Mouse (Mus musculus) yolk sac, embryonic 10.5 days (tissue): ENCODE measurements around the gene Auts2.

Source experiments
- DNase-seq: peaks from one replicate; pipeline ENCODE4 v3.0.0-alpha.2; 2017; ENCODE audit warnings: low spot score

Gene Auts2

DNA sequence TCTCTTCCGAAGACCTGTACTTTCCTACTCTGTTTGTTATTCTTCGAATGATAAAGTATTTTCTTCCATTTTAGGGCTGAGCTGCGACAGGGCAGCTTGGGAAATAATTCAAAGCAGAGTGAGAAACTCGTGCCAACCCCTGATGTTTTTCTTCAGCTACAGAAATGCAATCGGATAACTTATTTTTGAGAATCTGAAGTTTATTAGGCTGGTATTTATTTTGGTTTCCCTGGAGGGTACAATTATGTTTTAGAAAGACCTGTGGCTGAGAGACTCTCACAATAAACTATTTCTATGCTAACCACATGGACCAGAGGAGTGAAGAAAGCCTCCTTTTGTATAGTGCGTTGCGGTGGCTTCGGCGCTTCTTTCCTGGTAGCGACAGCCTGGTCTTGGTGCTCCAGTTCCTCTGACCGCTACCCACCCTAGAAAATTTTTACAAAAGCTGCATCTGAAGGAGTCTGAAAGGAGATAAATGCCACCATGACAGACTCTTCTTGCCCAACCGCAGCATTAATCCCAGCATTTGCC is 550.4 kb downstream of the Auts2 start:
- no peak for DNase-seq

GRCm38 (mm10) chr5:131992268-131992667 is 550.9 kb downstream of the Auts2 start:
- DNase-seq: no peak

DNA sequence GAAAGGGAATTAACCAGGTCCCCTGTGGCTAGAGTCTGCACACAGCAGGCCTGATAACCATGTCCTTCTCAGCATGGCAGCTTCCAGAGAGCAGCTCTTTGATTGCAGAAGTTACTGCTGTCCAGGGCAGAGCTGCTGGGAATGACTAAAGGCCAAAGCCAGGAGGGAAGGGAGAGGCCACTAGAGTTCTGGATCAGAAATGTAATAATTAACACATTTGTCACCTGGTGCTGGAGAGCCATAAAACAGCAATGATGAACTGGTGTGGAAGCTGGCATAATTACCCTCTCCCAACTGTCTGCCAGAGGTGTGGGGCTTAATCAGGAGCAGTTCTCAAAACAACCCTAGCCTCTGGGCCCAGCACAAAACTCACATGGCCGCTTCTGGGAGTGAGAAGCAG is 552.6 kb downstream of the Auts2 start:
- no peak for DNase-seq

DNA sequence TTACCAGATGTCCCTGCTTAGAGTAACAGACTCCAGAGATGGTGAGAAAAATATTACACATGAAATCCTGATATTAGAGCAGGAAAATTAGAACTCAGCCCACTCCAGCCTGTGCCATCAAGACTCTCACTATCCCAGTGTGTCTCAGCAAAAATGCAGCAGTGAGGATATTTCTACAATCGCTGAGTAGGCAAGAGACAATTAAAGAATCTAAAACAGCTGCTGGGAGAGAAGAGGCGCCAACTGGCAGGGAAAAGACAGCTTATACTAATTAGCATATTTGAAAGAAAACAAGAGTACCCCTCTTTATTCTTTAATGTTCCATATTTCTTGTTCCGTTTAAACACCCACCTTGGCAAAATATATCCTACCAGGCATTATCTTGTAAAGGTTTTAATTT is 561.7 kb downstream of the Auts2 start:
- DNase-seq: no peak

GRCm38 (mm10) chr5:131978939-131979338 is 564.2 kb downstream of the Auts2 start:
- DNase-seq: no peak

- DNase-seq: no peak
Measured at GRCm38 (mm10) chr5:131977497-131977896, 565.6 kb downstream of the Auts2 start.

DNA sequence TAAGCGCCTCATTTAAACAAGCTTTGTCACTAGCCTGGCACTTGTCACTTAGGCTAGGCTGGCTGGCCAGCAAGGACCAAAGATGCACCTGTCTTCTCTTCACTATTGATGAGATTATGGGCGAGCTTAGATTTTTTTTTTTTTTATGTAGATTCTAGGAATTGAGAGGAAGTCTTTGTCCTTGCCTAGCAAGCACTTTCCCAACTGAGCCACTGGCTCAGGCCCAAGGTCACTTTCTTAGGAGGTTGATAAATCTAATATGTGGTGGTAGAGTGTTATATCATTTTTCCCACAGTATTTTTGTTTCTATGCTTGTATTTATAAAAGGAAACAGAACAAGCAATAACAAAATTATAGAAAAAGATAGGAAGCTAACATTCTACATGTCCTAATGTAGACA is 571.2 kb downstream of the Auts2 start:
- no peak for DNase-seq

DNA sequence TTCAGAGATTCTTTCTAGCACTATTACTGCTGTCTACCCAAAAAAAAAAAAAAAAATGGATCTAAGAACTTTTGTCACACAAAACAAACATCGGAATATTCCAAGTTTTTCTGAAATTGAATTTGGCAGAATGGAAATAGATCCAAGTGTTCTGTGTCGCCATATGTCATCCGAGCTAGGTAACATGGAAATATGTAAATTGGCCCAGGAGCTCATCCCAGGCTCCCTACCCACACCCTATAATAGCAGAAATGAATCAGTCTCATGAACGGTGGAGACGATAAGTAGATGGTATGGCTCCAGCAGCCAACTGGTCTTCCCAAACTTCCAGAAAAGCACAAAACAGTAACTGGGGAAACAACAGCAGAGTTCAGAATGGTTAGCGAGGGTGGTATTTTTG is 577.6 kb downstream of the Auts2 start:
- DNase-seq: no peak

DNA sequence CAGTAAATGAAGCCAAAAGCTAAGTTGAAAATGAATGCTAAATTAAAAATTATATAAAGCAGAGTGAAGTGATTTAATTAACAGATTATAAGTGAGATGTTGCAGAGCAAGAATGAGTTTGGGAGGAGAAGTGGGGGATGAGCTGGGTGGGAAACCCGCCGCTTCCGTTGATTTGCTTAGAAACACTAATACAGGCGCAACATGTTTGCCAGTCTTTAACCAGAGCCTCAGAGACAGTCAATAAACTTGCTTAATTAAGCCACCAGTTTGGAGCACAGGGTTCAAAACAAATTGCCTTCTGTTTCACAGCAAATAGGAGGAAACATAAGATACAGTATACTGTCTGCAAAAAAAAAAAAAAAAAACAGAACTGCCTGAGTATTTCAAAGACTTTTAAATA is 579.6 kb downstream of the Auts2 start:
- no peak for DNase-seq

- no peak for DNase-seq
Measured at GRCm38 (mm10) chr5:131961859-131962258, 581.3 kb downstream of the Auts2 start.

GRCm38 (mm10) chr5:131960432-131960831 is 582.7 kb downstream of the Auts2 start:
- DNase-seq: no peak

GRCm38 (mm10) chr5:131956998-131957397 is 586.1 kb downstream of the Auts2 start:
- DNase-seq: no peak

DNA sequence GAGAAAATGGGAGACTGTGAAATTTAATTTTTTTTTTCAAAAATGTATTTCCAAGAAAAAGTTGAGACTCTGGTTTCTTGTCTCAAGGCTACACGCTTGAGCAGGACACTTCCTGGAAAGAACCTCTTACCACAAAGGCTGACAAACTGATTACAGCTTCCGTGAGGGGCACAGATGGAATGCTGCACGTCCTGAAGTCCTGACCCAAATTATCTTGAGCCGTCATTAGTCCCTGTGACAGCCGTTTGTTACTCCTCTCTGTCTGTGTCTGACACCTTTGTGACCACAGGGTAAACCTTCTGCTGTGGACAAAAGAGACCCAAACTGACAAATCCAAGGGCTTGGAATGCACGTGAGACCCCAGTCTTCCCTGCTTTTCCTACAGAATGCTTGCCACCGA is 587.1 kb downstream of the Auts2 start:
- DNase-seq: no peak

DNA sequence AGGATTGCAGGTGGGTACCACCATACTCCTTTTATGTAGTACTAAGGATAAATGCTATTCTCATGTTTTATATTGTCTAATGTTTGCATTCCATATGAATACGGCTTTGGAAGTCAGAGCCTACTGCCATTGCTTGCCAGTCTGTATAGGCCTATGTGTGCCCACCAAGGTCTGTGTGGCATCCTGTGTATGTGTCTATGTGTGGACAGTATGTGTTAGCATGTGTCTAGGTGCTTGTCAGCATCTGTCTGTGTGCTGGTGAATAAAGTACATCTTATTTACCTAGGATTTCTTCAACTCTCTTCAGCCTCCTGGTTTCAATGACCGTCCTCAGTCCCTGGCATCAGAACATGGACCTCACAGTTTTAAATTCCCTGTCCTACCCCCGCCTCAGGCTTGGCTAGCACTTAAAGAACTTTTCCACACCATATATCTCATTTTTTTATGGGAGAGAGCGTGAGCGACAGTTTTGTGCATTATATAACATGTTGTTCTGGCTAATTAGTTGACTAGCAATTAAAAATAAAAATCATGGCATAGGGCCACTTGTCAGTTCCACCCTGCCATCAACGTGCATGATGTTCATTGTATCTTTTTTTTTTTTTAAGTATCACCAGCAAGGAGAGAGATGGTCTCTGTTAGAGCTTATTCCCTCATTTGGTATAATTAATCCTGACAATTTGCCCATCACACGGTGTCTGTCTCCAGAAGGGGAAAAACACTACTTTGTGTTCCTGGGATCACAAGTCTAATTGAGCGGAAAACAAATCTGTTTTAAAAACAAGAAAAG is 587.7 kb downstream of the Auts2 start:
- no peak for DNase-seq

- no peak for DNase-seq
Measured at GRCm38 (mm10) chr5:131948571-131949151, 594.5 kb downstream of the Auts2 start.

DNA sequence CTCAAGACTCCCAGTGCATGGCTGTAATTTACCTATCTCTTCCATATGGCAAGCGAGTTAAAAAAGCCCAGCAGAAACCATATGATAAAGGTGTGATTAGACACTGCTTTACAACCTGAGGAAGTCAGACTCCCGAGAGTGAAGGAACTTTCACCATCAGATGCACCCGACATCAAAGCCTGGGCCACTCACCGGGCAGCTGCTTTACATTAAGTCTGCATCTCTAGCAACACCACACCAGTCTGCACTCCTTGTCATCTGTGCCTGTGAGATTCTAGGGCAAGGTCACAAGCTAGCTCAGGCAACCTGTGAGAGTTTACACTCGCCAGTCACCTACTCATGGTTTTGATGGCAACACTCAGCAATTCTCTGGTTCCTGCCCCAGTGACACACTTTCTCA is 596.3 kb downstream of the Auts2 start:
- DNase-seq: no peak

- no peak for DNase-seq
Measured at GRCm38 (mm10) chr5:131944761-131945160, 598.4 kb downstream of the Auts2 start.

GRCm38 (mm10) chr5:131928696-131929095 is 614.4 kb downstream of the Auts2 start:
- DNase-seq: no peak

DNA sequence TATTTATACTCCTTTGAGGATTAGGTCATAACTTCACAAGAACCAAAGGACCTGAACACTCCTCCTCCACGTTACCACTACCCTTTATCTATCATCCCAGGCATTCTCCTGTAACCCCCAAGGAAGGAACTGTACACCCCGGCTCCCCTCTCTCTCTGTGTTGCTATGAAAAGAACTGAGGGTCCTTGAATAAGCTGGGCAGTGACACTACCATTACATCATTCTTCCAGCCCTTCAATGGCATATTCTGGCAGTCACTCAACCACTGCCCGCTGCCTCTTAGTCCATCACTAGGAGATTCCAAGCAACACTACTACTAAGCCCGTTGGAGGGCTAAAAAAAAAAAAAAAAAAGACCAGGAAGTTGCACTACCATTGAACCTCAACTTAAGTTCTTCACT is 620.4 kb downstream of the Auts2 start:
- DNase-seq: no peak

GRCm38 (mm10) chr5:131922118-131922517 is 621.0 kb downstream of the Auts2 start:
- DNase-seq: no peak

DNA sequence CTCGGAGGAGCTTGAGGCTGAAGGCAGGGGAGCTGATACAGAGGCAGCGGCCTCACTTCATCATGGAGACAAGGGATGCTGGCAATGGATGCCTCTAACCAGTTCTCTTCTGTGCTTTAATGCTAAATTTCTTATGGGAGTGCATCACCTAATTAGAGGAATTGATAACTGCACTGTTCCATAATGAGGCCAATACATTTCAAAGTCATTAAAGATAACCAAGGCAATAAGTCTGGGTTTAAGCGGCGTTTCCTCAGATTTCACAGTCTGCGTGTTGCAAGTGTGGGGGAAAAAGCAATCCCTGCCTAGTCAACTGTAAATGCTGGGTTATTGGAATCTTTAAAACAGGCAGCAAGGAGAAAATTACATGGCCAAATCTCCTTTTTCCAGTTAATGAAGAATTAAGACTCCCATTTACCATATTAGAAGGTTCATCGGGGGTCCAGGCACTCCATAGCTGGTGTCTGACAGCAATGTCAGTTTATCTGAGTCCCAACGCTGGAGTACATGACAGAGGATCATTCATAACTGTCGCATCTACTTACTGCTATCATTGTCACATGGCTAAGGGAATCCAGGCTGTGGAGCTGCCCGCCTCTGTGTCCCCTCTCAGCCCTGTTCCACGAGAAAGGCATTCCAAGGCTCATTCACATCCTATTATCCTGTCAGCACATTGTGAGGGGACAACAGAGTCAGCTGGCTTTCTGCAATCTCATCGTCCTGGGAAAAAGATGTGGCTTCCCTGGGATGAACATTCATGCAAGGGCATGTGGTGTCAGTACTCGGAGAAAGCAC is 623.0 kb downstream of the Auts2 start:
- DNase-seq: no peak

DNA sequence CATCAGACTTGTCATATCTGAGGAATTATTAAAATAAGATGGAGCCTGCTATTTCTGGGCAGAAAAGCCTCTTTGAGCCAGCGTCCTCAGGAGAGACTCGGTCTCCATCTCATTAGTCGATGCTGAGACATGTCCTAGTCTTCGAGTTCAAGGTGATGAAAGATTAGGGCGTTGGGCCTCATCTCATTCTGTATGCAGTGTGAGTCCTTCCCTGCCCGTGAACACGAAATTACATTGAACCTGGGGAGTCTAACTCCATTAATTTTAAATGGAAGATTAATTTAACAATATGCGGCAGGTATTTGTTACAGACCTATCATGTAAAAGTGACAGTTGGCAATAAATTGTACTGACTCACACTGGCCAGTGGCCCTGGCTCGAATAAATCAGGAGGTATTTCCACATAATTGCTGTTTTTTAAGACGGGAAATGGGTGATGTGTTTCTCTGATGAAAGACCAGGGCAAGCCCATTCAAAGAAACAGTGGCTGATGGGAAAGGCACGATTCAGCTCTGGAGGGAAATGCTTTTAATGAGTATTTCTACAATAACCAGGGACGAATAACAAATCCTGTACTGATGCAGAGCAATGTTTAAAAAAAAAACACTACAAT is 626.2 kb downstream of the Auts2 start:
- DNase-seq: no peak
